Mouse (Mus musculus): ENCODE measurements around the gene Rps11.

- TF ChIP-seq CTCF (conservative IDR thresholded peaks at IDR 0.05; ENCODE audit: low read length) (no peak), NANOG (IDR thresholded peaks at IDR 0.05; ENCODE audit: borderline replicate concordance, low read length) (no peak)
Observed at GRCm38 (mm10) chr7:45141914-45142313, 17.7 kb upstream of the Rps11 start.
